Mouse (Mus musculus) bone marrow macrophage, adult 2 months (primary cell): ENCODE measurements at regions not wholly inside any gene's neighbourhood (a gene's known extent, or its start where the extent isn't known, plus 50 kb on each side); places are given as distances from the start of the nearest gene placed in this dataset.

Experiments used
- H3K27ac ChIP-seq: 2 replicates; pipeline ENCODE4 v1.5.1; 2012; ENCODE audit warnings: low read depth, low read length; ENCODE audit not compliant: insufficient read depth
- H3K4me1 ChIP-seq: 2 replicates; pipeline ENCODE4 v1.6.1; 2012; ENCODE audit warnings: low read length; ENCODE audit not compliant: control insufficient read depth, insufficient read depth
- H3K4me3 ChIP-seq: 2 replicates; pipeline ENCODE4 v1.5.1; 2012; ENCODE audit warnings: mild to moderate bottlenecking, low read length, moderate library complexity; ENCODE audit not compliant: insufficient read depth
- CTCF ChIP-seq: IDR thresholded peaks from 2 replicates; pipeline ENCODE4 v1.5.1; 2012; ENCODE audit warnings: low read depth, mild to moderate bottlenecking, low read length, moderate library complexity
- POLR2A ChIP-seq: IDR thresholded peaks from 2 replicates; pipeline ENCODE4 v1.6.1; 2012; ENCODE audit warnings: mild to moderate bottlenecking, low read depth, low read length, borderline replicate concordance

DNA sequence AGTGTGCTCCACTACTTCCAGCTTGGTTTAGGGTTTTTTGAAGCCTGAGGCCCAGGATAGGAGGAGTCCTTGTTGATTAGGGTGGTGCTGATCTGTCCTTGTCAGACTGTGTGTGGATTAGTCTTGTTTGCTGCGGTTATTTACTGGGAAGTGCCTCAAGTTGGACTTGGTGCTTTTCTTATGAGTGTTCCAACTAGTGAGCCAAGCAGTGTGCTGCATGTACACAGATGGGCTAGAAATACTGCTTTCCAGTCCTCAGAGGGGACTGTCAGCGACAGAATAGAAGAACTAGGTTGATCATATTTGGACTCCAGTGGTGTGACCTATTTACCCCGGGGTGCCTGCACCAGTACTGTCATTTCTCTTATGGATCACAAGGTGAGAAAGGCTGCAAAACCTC lies 69.1 kb upstream of the Arhgap32 start:
- no peaks in the 10 kb centered on the region for H3K4me1 ChIP-seq
- TF ChIP-seq CTCF (no peak), POLR2A (no peak)
- H3K4me3 ChIP-seq = no peak overlapping the region
- no peak overlapping the region for H3K27ac ChIP-seq

DNA sequence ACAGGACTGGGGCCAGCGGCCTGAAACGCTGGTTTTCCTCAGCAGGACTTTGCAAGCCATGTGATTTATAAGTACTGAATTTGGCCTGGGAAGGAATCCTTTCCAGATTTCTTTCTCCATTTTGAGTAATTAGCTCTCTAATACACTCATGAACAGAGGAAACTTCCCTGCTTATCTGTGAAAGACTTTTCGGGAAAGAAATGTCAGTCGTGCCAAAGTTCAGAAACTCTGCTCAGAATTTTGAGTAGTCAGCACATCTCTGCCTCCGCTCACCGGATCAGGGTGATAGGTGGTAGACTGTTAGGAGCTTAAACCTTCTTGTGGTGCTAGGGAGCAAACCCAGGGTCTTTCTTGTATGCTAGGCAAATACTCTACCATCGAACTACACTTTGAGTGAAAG lies 67.0 kb upstream of the Arhgap32 start:
- TF ChIP-seq CTCF (no peak), POLR2A (no peak)
- H3K4me1 ChIP-seq = no peaks in the 10 kb centered on the region
- H3K4me3 ChIP-seq = no peak overlapping the region
- no peak overlapping the region for H3K27ac ChIP-seq

DNA sequence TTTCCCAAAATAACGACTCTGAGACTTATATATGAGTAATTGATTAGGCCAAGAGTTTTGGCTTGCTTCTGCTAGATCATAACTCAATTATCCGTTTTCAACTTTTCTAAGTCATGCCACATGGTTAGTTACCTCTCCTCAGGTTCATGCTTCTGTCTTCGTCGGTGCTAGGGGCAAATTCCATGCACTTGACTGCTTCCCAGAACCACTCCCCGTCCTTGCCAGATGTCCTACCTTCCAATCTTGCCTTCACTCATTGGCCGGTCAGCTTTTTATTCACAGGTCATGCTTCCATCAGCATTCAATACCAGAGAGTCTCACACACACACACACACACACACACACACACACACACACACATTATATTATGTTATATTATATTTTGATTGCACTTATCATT lies 66.4 kb upstream of the Arhgap32 start:
- Histone ChIP-seq H3K4me3 (no peak overlapping the region), H3K27ac (no peak overlapping the region), H3K4me1 (no peaks in the 10 kb centered on the region)
- no peak for TF ChIP-seq POLR2A
- TF ChIP-seq CTCF = no peak

DNA sequence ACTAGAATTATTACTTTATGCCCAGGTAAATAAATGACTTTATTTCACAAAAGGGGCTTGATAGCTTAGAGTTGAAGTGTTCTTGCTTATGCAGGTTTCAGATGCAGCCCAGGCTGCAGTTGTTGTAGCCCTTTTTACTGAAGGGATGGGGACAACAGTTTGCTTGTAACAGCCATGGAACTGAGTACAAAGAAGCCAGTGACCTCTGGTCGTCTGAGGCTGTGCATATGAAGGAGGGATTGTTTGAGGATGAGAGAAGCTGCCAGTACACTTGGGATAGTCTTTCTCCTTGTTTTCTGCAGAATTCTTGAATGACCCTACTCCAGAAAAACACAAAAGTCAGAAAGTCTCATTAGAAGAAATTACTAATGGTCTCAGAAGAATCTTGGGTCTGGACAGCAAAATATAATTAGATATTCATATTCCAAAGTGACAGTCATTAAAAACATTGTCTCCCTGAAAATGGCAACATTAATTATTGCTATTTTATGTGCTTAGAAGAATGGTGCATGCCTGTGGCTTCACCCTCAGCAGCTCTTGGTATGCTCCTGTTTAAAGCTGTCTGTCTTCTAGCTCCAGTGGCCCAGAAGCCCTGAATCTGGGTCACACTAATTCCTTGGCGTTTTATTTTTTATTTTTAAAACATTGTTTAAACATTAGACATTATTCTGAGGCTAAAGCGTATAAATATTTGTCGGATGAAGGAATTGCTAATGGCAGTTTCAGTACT lies 61.9 kb upstream of the Arhgap32 start:
- TF ChIP-seq CTCF = no peak
- no peak for TF ChIP-seq POLR2A
- Histone ChIP-seq H3K4me3 (no peak overlapping the region), H3K27ac (no peak overlapping the region), H3K4me1 (no peaks in the 10 kb centered on the region)

DNA sequence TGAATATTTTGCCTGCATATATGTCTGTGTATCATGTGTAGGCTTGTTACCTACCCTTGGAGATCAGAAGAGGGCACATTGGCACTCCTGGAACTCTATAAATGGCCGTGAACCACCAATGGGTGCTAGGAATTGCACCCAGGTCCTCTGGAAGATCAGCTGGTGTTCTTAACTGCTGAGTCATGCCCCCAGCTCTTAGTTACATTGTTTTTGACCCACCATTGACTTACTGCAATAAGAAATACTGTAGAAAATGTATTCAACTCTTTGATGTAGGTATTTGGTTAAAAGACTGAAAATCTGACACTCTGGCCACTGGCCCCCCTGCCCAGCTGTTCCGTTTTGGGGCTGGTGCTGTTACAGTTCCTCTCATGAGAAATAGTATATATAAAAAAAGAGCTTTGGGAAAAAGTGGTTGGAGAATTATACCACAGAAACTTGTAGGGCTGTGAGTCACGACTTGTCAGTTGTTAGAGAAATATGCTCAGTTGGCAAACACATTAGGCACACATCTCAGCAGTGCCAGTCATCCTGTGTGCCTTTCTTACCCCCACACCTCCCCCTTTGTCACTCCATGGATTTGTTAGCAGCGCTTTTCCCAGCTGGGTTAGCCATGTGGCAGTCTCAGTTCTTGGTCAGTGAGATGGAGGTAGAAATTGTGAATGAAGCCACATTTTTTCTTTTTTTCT lies 58.4 kb upstream of the Arhgap32 start:
- Histone ChIP-seq H3K4me3 (no peak overlapping the region), H3K27ac (no peak overlapping the region), H3K4me1 (no peaks in the 10 kb centered on the region)
- no peak for TF ChIP-seq CTCF
- TF ChIP-seq POLR2A = no peak

DNA sequence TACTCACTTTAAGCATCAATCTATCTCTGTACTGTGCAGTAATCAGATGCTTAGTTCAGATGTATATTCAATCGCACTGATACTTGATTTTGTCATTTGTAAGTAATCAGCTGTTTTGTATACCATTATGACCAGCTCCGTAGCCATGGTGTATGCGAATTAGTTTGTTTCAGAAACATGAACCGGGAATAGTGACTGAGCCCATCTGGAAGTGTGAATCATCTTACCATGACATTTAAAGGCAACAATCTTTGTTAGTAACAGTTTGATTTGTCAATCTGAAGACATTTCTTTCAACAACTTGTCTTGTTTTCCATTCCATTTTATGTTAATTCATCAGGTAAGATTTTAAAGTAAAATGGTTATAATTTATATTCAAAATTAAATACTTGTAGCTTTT lies 53.2 kb upstream of the Arhgap32 start:
- Histone ChIP-seq H3K4me1 (no peaks in the 10 kb centered on the region), H3K4me3 (no peak overlapping the region), H3K27ac (no peak overlapping the region)
- TF ChIP-seq POLR2A (no peak), CTCF (no peak)

DNA sequence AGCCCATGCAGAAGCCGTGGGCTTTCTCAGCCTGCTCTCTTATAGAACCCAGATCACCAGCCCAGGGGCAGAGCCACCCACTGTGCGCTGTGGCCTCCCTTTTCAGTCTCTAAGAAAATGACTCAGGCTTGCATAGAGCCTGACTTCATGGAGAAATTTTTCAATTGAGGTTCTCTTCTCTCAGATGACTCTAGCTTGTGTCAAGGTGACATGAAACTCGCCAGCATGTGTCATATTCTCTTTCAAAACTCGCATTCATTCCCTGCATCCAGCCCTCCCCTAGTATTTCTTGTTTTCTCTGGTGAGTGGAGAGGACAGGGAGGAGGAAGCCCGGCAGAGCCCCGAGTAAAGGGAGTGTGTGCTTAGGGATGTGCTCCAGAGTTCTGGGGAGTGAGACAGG lies 52.4 kb upstream of the Arhgap32 start:
- no peaks in the 10 kb centered on the region for H3K4me1 ChIP-seq
- no peak overlapping the region for H3K4me3 ChIP-seq
- no peak for TF ChIP-seq CTCF
- no peak for TF ChIP-seq POLR2A
- no peak overlapping the region for H3K27ac ChIP-seq

DNA sequence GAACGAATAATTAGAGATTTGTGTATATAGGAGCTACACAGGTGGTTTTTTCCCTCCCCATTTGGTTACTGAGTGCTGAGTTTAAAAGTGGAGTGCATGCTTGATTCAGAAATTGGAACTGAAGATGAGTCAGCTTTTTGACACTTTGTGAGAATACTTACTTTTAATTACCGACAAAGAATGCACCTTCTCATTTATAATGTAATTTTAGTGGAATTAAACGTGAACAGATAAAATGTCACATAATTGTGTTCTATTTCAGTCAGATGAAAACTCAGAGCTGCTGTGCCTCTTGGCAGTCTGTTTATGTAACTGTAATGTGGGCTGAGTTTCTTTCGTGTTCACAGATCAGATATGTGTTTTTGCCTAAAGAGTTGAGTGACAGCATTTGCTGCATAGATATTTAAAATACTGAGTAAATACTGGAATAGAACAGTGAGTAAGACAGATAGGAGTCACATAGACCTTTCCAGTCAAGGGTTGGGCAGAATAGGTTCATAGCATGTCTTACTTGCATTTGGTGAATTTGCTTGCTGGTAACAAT lies 51.9 kb upstream of the Arhgap32 start:
- Histone ChIP-seq H3K27ac (no peak overlapping the region), H3K4me1 (no peaks in the 10 kb centered on the region), H3K4me3 (no peak overlapping the region)
- TF ChIP-seq CTCF (no peak), POLR2A (no peak)
